Mouse (Mus musculus): Measurements from ENCODE around the gene Hoxc8. TPM values are rescaled to one million over a fixed set of nuclear protein-coding genes. Genes with fewer than 3 reads are reported as not detected.
A peak's percentile ranks its signal among the peaks of the same experiment; 100 is the strongest.

Gene Hoxc8
- polyA plus RNA-seq, 1 experiment = 1.1 TPM

GRCm38 (mm10) chr15:102966776-102967311, 23.6 kb upstream of the Hoxc8 start, which contains the start of gene Hoxc10:
Gene Hoxc10 (plus strand): TSS chr15:102966796.
- peaks cover 80% of the 10 kb centered on the region for H3K79me3 ChIP-seq (ENCODE audit: low read depth)
- H3K4me3 ChIP-seq (ENCODE audit: insufficient read depth, poor library complexity, severe bottlenecking) = peak within 1 kb of the TSS; percentile 71
- peak within 1 kb of the TSS; percentile 92 for H3ac ChIP-seq (ENCODE audit: control insufficient read depth, insufficient read length, low read depth)
- no peaks in the 10 kb centered on the region for H3K36me3 ChIP-seq (ENCODE audit: control insufficient read depth, insufficient read depth)
- TF ChIP-seq FOSL1 (IDR thresholded peaks at IDR 0.05; ENCODE audit: insufficient read depth, low read length, poor library complexity, severe bottlenecking) = no peak
- peak; percentile 37 for TF ChIP-seq MAX (IDR thresholded peaks at IDR 0.05)
- peaks cover 99% of the 10 kb centered on the region for H3K79me2 ChIP-seq (ENCODE audit: control insufficient read depth, insufficient read depth)
- H3K27me3 ChIP-seq (ENCODE audit: control insufficient read depth, insufficient read depth, insufficient read length) = no peaks in the 10 kb centered on the region

GRCm38 (mm10) chr15:102967312-102967510, 23.2 kb upstream of the Hoxc8 start, which contains the start of gene Hoxc5:
Gene Hoxc5 (plus strand): TSS chr15:102967443.
- Histone ChIP-seq H3K79me2 (ENCODE audit: control insufficient read depth, insufficient read depth) (peaks cover 99% of the 10 kb centered on the region), H3K36me3 (ENCODE audit: control insufficient read depth, insufficient read depth) (peaks cover 3% of the 10 kb centered on the region), H3ac (ENCODE audit: control insufficient read depth, insufficient read length, low read depth) (peak within 1 kb of the TSS; percentile 92), H3K27me3 (ENCODE audit: control insufficient read depth, insufficient read depth, insufficient read length) (no peaks in the 10 kb centered on the region), H3K4me3 (ENCODE audit: insufficient read depth, poor library complexity, severe bottlenecking) (peak within 1 kb of the TSS; percentile 71), H3K79me3 (ENCODE audit: low read depth) (peaks cover 80% of the 10 kb centered on the region)
- no peak for TF ChIP-seq USF1 (IDR thresholded peaks at IDR 0.05; ENCODE audit: low read depth)
- no peak for TF ChIP-seq MYOG (IDR thresholded peaks at IDR 0.05; ENCODE audit: control insufficient read depth, extremely low read depth, insufficient read length)
- TF ChIP-seq MAX (IDR thresholded peaks at IDR 0.05) = no peak
- no peak for TF ChIP-seq FOSL1 (IDR thresholded peaks at IDR 0.05; ENCODE audit: insufficient read depth, low read length, poor library complexity, severe bottlenecking)
- no peak for TF ChIP-seq MYOD1 (IDR thresholded peaks at IDR 0.05; ENCODE audit: control insufficient read depth, insufficient read length, low read depth)
- TF ChIP-seq CTCF (IDR thresholded peaks at IDR 0.05; ENCODE audit: control insufficient read depth, insufficient read depth, insufficient read length) = no peak
- no peak for TF ChIP-seq CEBPB (IDR thresholded peaks at IDR 0.05; ENCODE audit: low read depth)

GRCm38 (mm10) chr15:102967511-102968397, 22.7 kb upstream of the Hoxc8 start:
- Histone ChIP-seq H3K4me3 (ENCODE audit: insufficient read depth, poor library complexity, severe bottlenecking) (peak overlapping the region; percentile 71), H3K79me2 (ENCODE audit: control insufficient read depth, insufficient read depth) (peaks cover 99% of the 10 kb centered on the region), H3K79me3 (ENCODE audit: low read depth) (peaks cover 81% of the 10 kb centered on the region), H3K36me3 (ENCODE audit: control insufficient read depth, insufficient read depth) (peaks cover 8% of the 10 kb centered on the region), H3ac (ENCODE audit: control insufficient read depth, insufficient read length, low read depth) (peak overlapping the region; percentile 92), H3K27me3 (ENCODE audit: control insufficient read depth, insufficient read depth, insufficient read length) (no peaks in the 10 kb centered on the region)
- no peak for TF ChIP-seq MAX (IDR thresholded peaks at IDR 0.05)
- TF ChIP-seq MYOD1 (IDR thresholded peaks at IDR 0.05; ENCODE audit: control insufficient read depth, insufficient read length, low read depth) = no peak
- no peak for TF ChIP-seq FOSL1 (IDR thresholded peaks at IDR 0.05; ENCODE audit: insufficient read depth, low read length, poor library complexity, severe bottlenecking)
- TF ChIP-seq CEBPB (IDR thresholded peaks at IDR 0.05; ENCODE audit: low read depth) = no peak
- TF ChIP-seq CTCF (IDR thresholded peaks at IDR 0.05; ENCODE audit: control insufficient read depth, insufficient read depth, insufficient read length) = no peak
- TF ChIP-seq MYOG (IDR thresholded peaks at IDR 0.05; ENCODE audit: control insufficient read depth, extremely low read depth, insufficient read length) = no peak
- no peak for TF ChIP-seq USF1 (IDR thresholded peaks at IDR 0.05; ENCODE audit: low read depth)

DNA sequence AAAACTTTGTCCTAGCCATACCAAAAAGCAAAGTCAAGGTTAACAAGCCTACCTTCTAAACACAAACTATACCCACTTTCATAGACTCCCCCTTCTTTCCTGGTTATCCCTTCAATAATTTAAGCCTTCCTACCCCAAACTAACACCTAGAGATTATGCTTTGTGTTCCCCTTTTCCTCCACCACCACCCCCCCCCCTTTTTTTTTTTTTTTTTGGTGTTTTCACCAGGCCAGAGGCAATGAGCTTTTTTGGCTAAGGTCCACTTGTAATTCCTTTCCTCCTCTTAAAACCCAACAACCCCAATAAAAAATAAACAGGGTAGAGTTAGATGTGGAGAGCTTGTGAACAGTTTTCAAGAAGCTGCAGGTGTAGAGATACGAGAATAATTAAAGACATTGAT, 21.1 kb upstream of the Hoxc8 start:
- H3K79me3 ChIP-seq (ENCODE audit: low read depth) = peaks cover 84% of the 10 kb centered on the region
- peaks cover 99% of the 10 kb centered on the region for H3K79me2 ChIP-seq (ENCODE audit: control insufficient read depth, insufficient read depth)
- no peaks in the 10 kb centered on the region for H3K27me3 ChIP-seq (ENCODE audit: control insufficient read depth, insufficient read depth, insufficient read length)
- H3K36me3 ChIP-seq (ENCODE audit: control insufficient read depth, insufficient read depth) = peaks cover 12% of the 10 kb centered on the region
- peak overlapping the region; percentile 71 for H3K4me3 ChIP-seq (ENCODE audit: insufficient read depth, poor library complexity, severe bottlenecking)
- no peak overlapping the region for H3ac ChIP-seq (ENCODE audit: control insufficient read depth, insufficient read length, low read depth)
- TF ChIP-seq MYOD1 (IDR thresholded peaks at IDR 0.05; ENCODE audit: control insufficient read depth, insufficient read length, low read depth) (no peak), CEBPB (IDR thresholded peaks at IDR 0.05; ENCODE audit: low read depth) (no peak), MAX (IDR thresholded peaks at IDR 0.05) (no peak), FOSL1 (IDR thresholded peaks at IDR 0.05; ENCODE audit: insufficient read depth, low read length, poor library complexity, severe bottlenecking) (no peak), MYOG (IDR thresholded peaks at IDR 0.05; ENCODE audit: control insufficient read depth, extremely low read depth, insufficient read length) (no peak), CTCF (IDR thresholded peaks at IDR 0.05; ENCODE audit: control insufficient read depth, insufficient read depth, insufficient read length) (no peak), USF1 (IDR thresholded peaks at IDR 0.05; ENCODE audit: low read depth) (no peak)

GRCm38 (mm10) chr15:102970740-102971139, 19.7 kb upstream of the Hoxc8 start:
- H3K27me3 ChIP-seq (ENCODE audit: control insufficient read depth, insufficient read depth, insufficient read length) = no peaks in the 10 kb centered on the region
- TF ChIP-seq MYOD1 (IDR thresholded peaks at IDR 0.05; ENCODE audit: control insufficient read depth, insufficient read length, low read depth) (no peak), MAX (IDR thresholded peaks at IDR 0.05) (no peak), USF1 (IDR thresholded peaks at IDR 0.05; ENCODE audit: low read depth) (no peak), CTCF (IDR thresholded peaks at IDR 0.05; ENCODE audit: control insufficient read depth, insufficient read depth, insufficient read length) (no peak), CEBPB (IDR thresholded peaks at IDR 0.05; ENCODE audit: low read depth) (no peak), FOSL1 (IDR thresholded peaks at IDR 0.05; ENCODE audit: insufficient read depth, low read length, poor library complexity, severe bottlenecking) (no peak), MYOG (IDR thresholded peaks at IDR 0.05; ENCODE audit: control insufficient read depth, extremely low read depth, insufficient read length) (no peak)

More at GRCm38 (mm10) chr15:102970740-102971139, 19.7 kb upstream of the Hoxc8 start:
- Histone ChIP-seq H3ac (ENCODE audit: control insufficient read depth, insufficient read length, low read depth) (no peak overlapping the region), H3K36me3 (ENCODE audit: control insufficient read depth, insufficient read depth) (peaks cover 12% of the 10 kb centered on the region), H3K79me2 (ENCODE audit: control insufficient read depth, insufficient read depth) (peaks cover 99% of the 10 kb centered on the region), H3K79me3 (ENCODE audit: low read depth) (peaks cover 92% of the 10 kb centered on the region), H3K4me3 (ENCODE audit: insufficient read depth, poor library complexity, severe bottlenecking) (no peak overlapping the region)
